Mouse (Mus musculus): ENCODE results near the gene Ddx41. TPM values are rescaled to one million over a fixed set of nuclear protein-coding genes. Genes with fewer than 3 reads are reported as not detected.

Gene Ddx41
- polyA plus RNA-seq, 1 experiment from 2014 or later = 74.8 TPM

DNA sequence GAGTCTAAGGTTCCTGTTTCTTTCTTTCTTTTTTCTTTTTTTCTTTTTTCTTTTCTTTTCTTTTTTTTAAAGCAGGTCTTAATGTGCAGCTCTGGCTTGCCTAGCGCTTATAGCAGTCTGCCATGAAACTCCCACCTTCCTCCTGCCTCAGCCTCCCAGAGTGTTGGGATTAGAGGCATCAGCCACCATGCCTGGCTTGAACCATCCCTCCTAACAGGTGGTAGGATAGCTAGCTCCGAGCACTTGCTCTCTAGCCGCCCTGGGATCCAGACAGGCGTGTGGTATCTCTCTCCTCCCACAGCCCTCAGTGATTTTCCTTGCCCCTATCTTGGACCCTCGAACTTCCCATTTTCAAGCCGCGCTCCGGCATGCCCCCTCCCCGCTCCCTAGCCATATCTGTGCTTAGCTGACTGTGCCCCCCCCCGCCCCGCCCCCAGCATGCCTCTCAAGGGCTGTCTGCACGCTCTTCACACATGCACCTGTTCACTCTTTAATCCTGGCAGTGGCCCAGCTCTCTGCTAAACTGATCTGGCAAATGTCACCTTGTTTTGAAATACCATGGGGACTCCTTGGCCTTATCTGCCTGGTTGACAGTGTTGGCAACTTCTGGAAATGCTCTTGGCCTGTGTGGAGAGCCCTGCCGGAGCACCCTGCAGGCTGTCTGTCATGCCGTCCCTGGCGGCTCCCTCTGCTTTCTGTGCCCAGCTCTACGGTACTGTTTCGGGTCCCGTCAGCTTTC, 41.4 kb downstream of the Ddx41 start:
- Histone ChIP-seq H3K36me3 (ENCODE audit: insufficient read depth) (peaks cover 31% of the 10 kb centered on the region), H3K4me1 (ENCODE audit: insufficient read depth) (peaks cover 3% of the 10 kb centered on the region; the same call in 1 of the 2 replicates), H3K27me3 (ENCODE audit: insufficient read depth, low read length) (no peaks in the 10 kb centered on the region), H3K9me3 (ENCODE audit: low read depth, low read length) (no peaks in the 10 kb centered on the region), H3K4me3 (ENCODE audit: low read depth, low read length) (no peak overlapping the region), H3K9ac (no peak overlapping the region), H3K4me2 (no peak overlapping the region), H3K27ac (ENCODE audit: low read depth) (no peak overlapping the region)
- TF ChIP-seq CTCF (IDR thresholded peaks at IDR 0.05; ENCODE audit: low read depth) = no peak
- DNase-seq = peak; percentile 54
- ATAC-seq (ENCODE audit: insufficient read depth) = peak; percentile 29; the same call in 1 of the 2 replicates
- 13% methylated on average over 18 of the region's 18 CpGs for WGBS

DNA sequence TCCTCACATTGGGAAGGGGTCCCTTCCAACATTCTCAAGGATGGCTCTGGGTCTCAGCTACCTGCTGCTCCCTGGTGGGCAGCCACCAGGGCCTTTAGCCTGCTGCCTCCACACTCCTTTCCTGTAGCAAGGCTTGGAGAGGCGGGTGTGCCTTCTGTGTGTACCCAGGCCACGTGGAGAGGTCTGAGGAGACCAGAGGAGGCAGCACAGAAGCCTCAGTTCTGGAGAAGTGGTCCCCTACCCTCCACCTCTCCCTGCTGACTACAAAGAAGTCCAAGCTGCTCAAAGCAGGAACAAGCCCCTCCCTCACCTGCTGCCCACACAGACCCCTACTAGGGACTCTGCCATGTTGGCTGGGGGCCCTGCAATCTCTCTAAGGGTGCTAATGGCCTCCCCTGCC, 42.2 kb downstream of the Ddx41 start:
- H3K36me3 ChIP-seq (ENCODE audit: insufficient read depth) = peaks cover 24% of the 10 kb centered on the region
- no peak overlapping the region for H3K4me3 ChIP-seq (ENCODE audit: low read depth, low read length)
- H3K27me3 ChIP-seq (ENCODE audit: insufficient read depth, low read length) = no peaks in the 10 kb centered on the region
- no peak overlapping the region for H3K4me2 ChIP-seq
- H3K9ac ChIP-seq = no peak overlapping the region
- H3K4me1 ChIP-seq (ENCODE audit: insufficient read depth) = peaks cover 3% of the 10 kb centered on the region; the same call in 1 of the 2 replicates
- 0 out of 2 replicates have a peak, but pooled peaks have one; percentile 19 for ATAC-seq (ENCODE audit: insufficient read depth)
- TF ChIP-seq CTCF (IDR thresholded peaks at IDR 0.05; ENCODE audit: low read depth) = no peak
- no peak for DNase-seq
- 8% methylated on average over 2 of the region's 2 CpGs for WGBS
- no peaks in the 10 kb centered on the region for H3K9me3 ChIP-seq (ENCODE audit: low read depth, low read length)
- H3K27ac ChIP-seq (ENCODE audit: low read depth) = no peak overlapping the region

DNA sequence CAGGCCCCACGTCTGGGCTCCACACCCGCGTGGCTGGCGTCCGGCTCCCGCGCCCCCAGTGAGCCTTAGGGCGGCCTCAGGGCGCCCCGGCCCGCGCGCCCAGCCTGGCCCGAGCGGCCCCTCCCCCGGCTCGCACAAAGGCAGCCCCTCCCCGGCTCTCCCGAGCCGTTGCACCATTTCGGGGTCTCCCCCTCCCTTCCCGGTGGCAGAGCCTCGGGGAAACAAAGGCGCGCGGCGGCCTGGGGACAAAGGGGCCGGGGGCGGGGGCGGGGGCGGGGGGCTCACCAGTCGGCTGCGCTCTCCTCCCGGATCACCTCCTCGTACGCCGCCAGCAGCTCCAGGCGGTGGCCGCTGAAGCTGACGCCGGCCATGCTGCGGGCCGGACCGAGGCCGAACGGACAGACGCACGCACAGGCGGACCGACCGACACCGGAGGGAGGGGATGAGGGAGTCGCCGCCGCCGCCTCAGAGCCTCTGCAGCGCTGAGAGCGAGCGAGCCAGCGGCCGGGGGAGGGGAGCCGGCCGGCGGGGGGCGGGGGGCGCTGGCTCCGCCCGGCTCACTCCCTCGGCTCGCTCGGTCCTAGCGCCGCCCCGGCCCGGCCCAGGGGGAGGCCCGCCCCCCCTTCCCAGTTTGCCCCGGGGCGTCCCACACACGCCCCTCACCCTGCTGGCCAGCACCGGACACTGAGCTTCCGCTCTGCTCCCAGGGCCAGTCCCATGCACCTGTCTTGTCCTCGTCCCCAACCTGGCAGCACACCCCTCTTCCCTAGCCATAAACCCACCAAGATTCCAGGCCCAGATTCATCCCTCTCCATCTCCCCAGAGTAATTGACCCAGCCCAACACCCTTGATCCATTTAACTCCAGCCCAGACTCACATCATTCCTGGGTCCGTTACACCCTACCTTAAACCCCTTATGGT, 48.6 kb downstream of the Ddx41 start, which contains the start of gene Dbn1:
Gene Dbn1 (minus strand): TSS at position 534 of the 921 bp plus-strand sequence.
- Histone ChIP-seq H3K4me3 (ENCODE audit: low read depth, low read length) (peak within 1 kb of the TSS; percentile 93), H3K9ac (peak within 1 kb of the TSS; percentile 99), H3K9me3 (ENCODE audit: low read depth, low read length) (no peaks in the 10 kb centered on the region), H3K4me2 (peak within 1 kb of the TSS; percentile 90), H3K36me3 (ENCODE audit: insufficient read depth) (peaks cover 6% of the 10 kb centered on the region; the same call in 1 of the 2 replicates), H3K27me3 (ENCODE audit: insufficient read depth, low read length) (no peaks in the 10 kb centered on the region), H3K4me1 (ENCODE audit: insufficient read depth) (peaks cover 19% of the 10 kb centered on the region), H3K27ac (ENCODE audit: low read depth) (peak within 1 kb of the TSS; percentile 93)
- under 1% methylated on average over 57 of the region's 83 CpGs for WGBS
- DNase-seq (peak; percentile 83), ATAC-seq (ENCODE audit: insufficient read depth) (peak; percentile 83)
- no peak for TF ChIP-seq CTCF (IDR thresholded peaks at IDR 0.05; ENCODE audit: low read depth)

DNA sequence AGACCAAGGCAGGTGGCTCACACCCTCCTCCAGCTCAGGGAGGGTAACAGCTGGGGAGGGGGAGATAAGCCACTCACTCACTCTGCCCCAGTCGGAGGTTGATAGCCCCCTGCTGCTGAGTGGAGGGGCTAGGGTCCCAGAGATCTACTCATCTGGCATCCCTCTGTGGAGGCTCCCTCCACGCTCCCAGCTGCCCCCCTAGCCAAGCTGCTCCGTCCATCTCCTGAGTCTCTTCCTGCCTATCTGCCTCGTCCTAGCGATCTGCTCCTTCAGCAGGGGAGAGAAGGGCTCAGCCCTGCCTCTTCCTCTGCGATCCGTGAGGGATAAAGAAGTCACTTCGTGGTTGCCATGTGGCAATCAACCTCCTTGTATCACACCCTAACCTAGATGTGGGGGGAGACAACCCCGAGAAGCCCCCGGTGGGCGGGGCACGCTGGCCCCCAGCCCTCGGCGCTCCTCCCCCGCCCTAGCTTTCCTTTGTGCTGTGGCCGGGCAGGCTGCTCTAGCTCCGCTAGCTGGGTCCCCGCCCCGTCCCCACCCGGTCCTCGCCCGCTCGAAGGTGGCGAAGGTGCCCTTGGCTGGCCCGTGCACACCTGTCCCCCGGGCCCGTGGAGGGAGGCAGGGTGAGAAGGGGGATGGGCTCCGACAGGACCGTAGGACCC, 49.4 kb downstream of the Ddx41 start:
- Histone ChIP-seq H3K4me3 (ENCODE audit: low read depth, low read length) (peak overlapping the region; percentile 93), H3K27ac (ENCODE audit: low read depth) (peak overlapping the region; percentile 93), H3K4me1 (ENCODE audit: insufficient read depth) (peaks cover 19% of the 10 kb centered on the region), H3K4me2 (peak overlapping the region; percentile 90), H3K36me3 (ENCODE audit: insufficient read depth) (peaks cover 14% of the 10 kb centered on the region), H3K27me3 (ENCODE audit: insufficient read depth, low read length) (no peaks in the 10 kb centered on the region), H3K9ac (peak overlapping the region; percentile 99), H3K9me3 (ENCODE audit: low read depth, low read length) (no peaks in the 10 kb centered on the region)
- DNase-seq = peak; percentile 61
- ATAC-seq (ENCODE audit: insufficient read depth) = peak; percentile 56
- under 1% methylated on average over 29 of the region's 29 CpGs for WGBS
- TF ChIP-seq CTCF (IDR thresholded peaks at IDR 0.05; ENCODE audit: low read depth) = no peak

DNA sequence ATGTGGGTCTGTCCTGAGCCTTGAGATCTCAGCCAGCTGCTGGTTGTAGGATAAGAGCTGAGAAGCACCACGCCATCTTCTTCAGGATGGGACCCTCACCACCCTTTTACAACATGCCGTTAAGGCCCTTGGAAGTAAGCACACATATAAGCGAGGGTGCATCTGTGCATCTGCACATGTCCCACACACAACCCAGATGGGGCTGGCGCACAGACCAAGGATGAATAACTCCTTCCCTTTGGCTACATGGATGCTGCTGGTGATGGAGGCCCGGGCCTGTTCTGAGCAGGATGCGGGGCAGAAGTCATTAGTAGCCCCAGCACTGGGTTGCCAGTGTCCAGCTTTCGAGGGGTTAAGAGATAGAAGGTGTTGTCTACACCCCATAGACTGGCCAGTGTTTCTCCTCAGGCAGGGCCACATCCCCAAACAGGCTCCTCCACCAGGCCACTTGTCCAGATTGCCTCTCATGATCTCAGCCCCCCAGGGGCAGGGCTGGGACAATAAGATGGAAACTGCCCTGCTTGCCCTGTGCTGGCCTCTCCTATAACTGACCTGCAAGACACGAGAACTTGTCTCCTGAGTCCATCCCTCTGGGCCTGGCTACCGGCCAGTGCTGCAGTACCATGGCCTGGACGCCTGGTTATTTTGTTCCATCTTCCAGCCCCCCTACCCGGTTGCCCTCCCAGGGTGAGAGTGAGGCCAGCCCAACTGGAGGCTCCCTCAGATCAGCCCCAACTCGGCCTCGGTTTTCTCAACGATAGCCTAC, 50.2 kb downstream of the Ddx41 start:
- H3K4me3 ChIP-seq (ENCODE audit: low read depth, low read length) = peak overlapping the region; percentile 93
- TF ChIP-seq CTCF (IDR thresholded peaks at IDR 0.05; ENCODE audit: low read depth) = peak; percentile 17; the same call in 1 of the 2 replicates
- H3K9ac ChIP-seq = peak overlapping the region; percentile 99
- no peaks in the 10 kb centered on the region for H3K9me3 ChIP-seq (ENCODE audit: low read depth, low read length)
- 32% methylated on average over 14 of the region's 14 CpGs for whole genome bisulfite sequencing
- DNase-seq (peak; percentile 70), ATAC-seq (ENCODE audit: insufficient read depth) (no peak)
- peaks cover 19% of the 10 kb centered on the region for H3K4me1 ChIP-seq (ENCODE audit: insufficient read depth)
- no peaks in the 10 kb centered on the region for H3K27me3 ChIP-seq (ENCODE audit: insufficient read depth, low read length)
- no peak overlapping the region for H3K27ac ChIP-seq (ENCODE audit: low read depth)
- H3K36me3 ChIP-seq (ENCODE audit: insufficient read depth) = peaks cover 23% of the 10 kb centered on the region
- H3K4me2 ChIP-seq = peak overlapping the region; percentile 90

DNA sequence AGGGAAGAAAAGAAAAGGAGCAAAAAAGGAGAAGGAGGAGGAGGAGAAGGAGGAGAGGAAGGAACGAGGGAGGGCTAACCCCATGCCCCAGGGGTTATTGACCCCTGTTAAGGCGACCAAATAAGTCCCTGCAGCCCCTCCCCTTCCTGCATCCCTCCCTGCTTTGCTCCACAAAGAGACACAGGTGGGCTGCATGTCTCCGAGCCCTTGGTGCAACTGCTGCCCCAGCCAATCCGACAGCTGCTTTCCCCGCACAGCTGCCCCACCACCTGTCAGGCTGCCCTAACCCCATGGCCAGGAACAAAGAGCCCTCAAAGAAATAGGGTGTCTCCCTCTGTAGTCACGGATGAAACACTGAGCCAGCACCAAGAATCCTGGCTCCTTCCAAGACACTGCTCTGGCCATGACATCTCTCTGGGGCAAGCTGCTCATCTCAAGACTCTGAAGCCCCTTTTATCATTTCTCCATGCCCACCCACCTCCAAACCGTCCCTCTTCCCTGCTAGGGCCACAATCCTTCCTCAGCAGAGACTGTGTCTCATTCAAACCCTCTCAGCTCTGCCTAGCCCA, 51.9 kb downstream of the Ddx41 start:
- 37% methylated on average over 7 of the region's 7 CpGs for WGBS
- Histone ChIP-seq H3K4me3 (ENCODE audit: low read depth, low read length) (no peak overlapping the region), H3K9me3 (ENCODE audit: low read depth, low read length) (no peaks in the 10 kb centered on the region), H3K27me3 (ENCODE audit: insufficient read depth, low read length) (no peaks in the 10 kb centered on the region), H3K36me3 (ENCODE audit: insufficient read depth) (peaks cover 38% of the 10 kb centered on the region), H3K27ac (ENCODE audit: low read depth) (no peak overlapping the region), H3K4me2 (peak overlapping the region; percentile 27), H3K9ac (no peak overlapping the region; the same call in 1 of the 2 replicates), H3K4me1 (ENCODE audit: insufficient read depth) (peaks cover 19% of the 10 kb centered on the region)
- ATAC-seq (ENCODE audit: insufficient read depth) = no peak
- no peak for TF ChIP-seq CTCF (IDR thresholded peaks at IDR 0.05; ENCODE audit: low read depth)
- DNase-seq = no peak
